Mouse (Mus musculus): ENCODE results near the gene Crabp1.

DNA sequence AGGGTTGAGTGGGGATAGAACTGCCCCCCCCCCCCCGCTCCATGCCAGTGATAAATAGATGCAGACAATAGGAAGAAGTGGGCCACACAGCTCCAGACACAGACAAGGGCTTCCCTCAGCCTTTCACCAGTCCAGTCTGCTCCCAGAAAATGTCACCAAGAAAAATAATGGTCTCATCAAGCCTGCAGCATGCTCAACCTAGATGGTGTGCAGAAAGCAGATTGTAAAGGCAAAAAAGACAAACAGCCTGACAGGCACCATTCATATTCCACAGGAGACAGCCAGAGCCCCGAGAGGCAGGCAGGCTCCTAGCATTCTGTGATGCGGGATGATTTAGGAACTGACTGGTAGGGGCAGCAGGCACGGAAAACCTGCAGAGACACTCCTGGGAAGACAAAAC, 45.4 kb downstream of the Crabp1 start:
- no peak for TF ChIP-seq CTCF (conservative IDR thresholded peaks at IDR 0.05; ENCODE audit: insufficient read depth, insufficient read length, low read depth, low read length)
- TF ChIP-seq POLR2A (IDR thresholded peaks at IDR 0.05; ENCODE audit: low read depth, low read length), result no peak

All from kidney, adult 2 months (tissue).